Mouse (Mus musculus): ENCODE results near the gene Elp5. TPM values are rescaled to one million over a fixed set of nuclear protein-coding genes. Genes with fewer than 3 reads are reported as not detected.
A peak's percentile ranks its signal among the peaks of the same experiment; 100 is the strongest.

Elp5 gene
- polyA plus RNA-seq, 1 experiment from 2014 or later: 55.1 TPM

GRCm38 (mm10) chr11:69970222-69970621 lies 12.1 kb downstream of the Elp5 start:
- H3K4me1 ChIP-seq (ENCODE audit: control insufficient read depth, low read depth, low read length): peaks cover 13% of the 10 kb centered on the region
- H3K36me3 ChIP-seq (ENCODE audit: control insufficient read depth, insufficient read depth): peaks cover 12% of the 10 kb centered on the region
- peaks cover 27% of the 10 kb centered on the region for H3K27me3 ChIP-seq (ENCODE audit: control insufficient read depth, insufficient read depth, low read depth, low read length)
- no peak overlapping the region for H3K9ac ChIP-seq (ENCODE audit: low read depth, low read length)
- 79% methylated on average over 6 of the region's 6 CpGs for WGBS (ENCODE audit: insufficient replicate concordance)
- no peaks in the 10 kb centered on the region for H3K9me3 ChIP-seq (replicated peaks; ENCODE audit: control insufficient read depth, low read length)
- H3K27ac ChIP-seq (ENCODE audit: low read length): no peak overlapping the region
- no peak for ATAC-seq (ENCODE audit: low read depth)
- no peak overlapping the region for H3K4me2 ChIP-seq (ENCODE audit: low read depth, low read length)
- H3K4me3 ChIP-seq (ENCODE audit: low read depth, low read length): no peak overlapping the region

GRCm38 (mm10) chr11:69968793-69969192 lies 13.5 kb downstream of the Elp5 start:
- H3K9me3 ChIP-seq (replicated peaks; ENCODE audit: control insufficient read depth, low read length): no peaks in the 10 kb centered on the region
- 63% methylated on average over 4 of the region's 4 CpGs for WGBS (ENCODE audit: insufficient replicate concordance)
- H3K4me3 ChIP-seq (ENCODE audit: low read depth, low read length): no peak overlapping the region
- no peak for ATAC-seq (ENCODE audit: low read depth)
- H3K36me3 ChIP-seq (ENCODE audit: control insufficient read depth, insufficient read depth): peaks cover 7% of the 10 kb centered on the region
- H3K4me2 ChIP-seq (ENCODE audit: low read depth, low read length): no peak overlapping the region
- peaks cover 14% of the 10 kb centered on the region for H3K4me1 ChIP-seq (ENCODE audit: control insufficient read depth, low read depth, low read length)
- H3K27ac ChIP-seq (ENCODE audit: low read length): no peak overlapping the region
- H3K27me3 ChIP-seq (ENCODE audit: control insufficient read depth, insufficient read depth, low read depth, low read length): peaks cover 41% of the 10 kb centered on the region
- H3K9ac ChIP-seq (ENCODE audit: low read depth, low read length): no peak overlapping the region

GRCm38 (mm10) chr11:69966860-69967517 lies 15.3 kb downstream of the Elp5 start:
- no peaks in the 10 kb centered on the region for H3K9me3 ChIP-seq (replicated peaks; ENCODE audit: control insufficient read depth, low read length)
- H3K36me3 ChIP-seq (ENCODE audit: control insufficient read depth, insufficient read depth): peaks cover 4% of the 10 kb centered on the region; the same call in 1 of the 2 replicates
- no peak for ATAC-seq (ENCODE audit: low read depth)
- peaks cover 58% of the 10 kb centered on the region for H3K27me3 ChIP-seq (ENCODE audit: control insufficient read depth, insufficient read depth, low read depth, low read length)
- H3K4me3 ChIP-seq (ENCODE audit: low read depth, low read length): peak overlapping the region; percentile 44
- H3K9ac ChIP-seq (ENCODE audit: low read depth, low read length): no peak overlapping the region
- WGBS (ENCODE audit: insufficient replicate concordance): 29% methylated on average over 17 of the region's 17 CpGs
- no peak overlapping the region for H3K27ac ChIP-seq (ENCODE audit: low read length)
- peaks cover 14% of the 10 kb centered on the region for H3K4me1 ChIP-seq (ENCODE audit: control insufficient read depth, low read depth, low read length)
- peak overlapping the region; percentile 59 for H3K4me2 ChIP-seq (ENCODE audit: low read depth, low read length)

GRCm38 (mm10) chr11:69966006-69966859 lies 16.1 kb downstream of the Elp5 start:
- ATAC-seq (ENCODE audit: low read depth): peak; percentile 64
- peak overlapping the region; percentile 59 for H3K4me2 ChIP-seq (ENCODE audit: low read depth, low read length)
- peaks cover 62% of the 10 kb centered on the region for H3K27me3 ChIP-seq (ENCODE audit: control insufficient read depth, insufficient read depth, low read depth, low read length)
- no peaks in the 10 kb centered on the region for H3K9me3 ChIP-seq (replicated peaks; ENCODE audit: control insufficient read depth, low read length)
- peaks cover 4% of the 10 kb centered on the region; the same call in 1 of the 2 replicates for H3K36me3 ChIP-seq (ENCODE audit: control insufficient read depth, insufficient read depth)
- no peak overlapping the region for H3K9ac ChIP-seq (ENCODE audit: low read depth, low read length)
- no peak overlapping the region for H3K27ac ChIP-seq (ENCODE audit: low read length)
- WGBS (ENCODE audit: insufficient replicate concordance): 1% methylated on average over 58 of the region's 59 CpGs
- H3K4me1 ChIP-seq (ENCODE audit: control insufficient read depth, low read depth, low read length): peaks cover 14% of the 10 kb centered on the region
- peak overlapping the region; percentile 44 for H3K4me3 ChIP-seq (ENCODE audit: low read depth, low read length)

GRCm38 (mm10) chr11:69965271-69966005 lies 16.9 kb downstream of the Elp5 start:
- Histone ChIP-seq H3K36me3 (ENCODE audit: control insufficient read depth, insufficient read depth) (peaks cover 4% of the 10 kb centered on the region; the same call in 1 of the 2 replicates), H3K4me2 (ENCODE audit: low read depth, low read length) (peak overlapping the region; percentile 41), H3K27me3 (ENCODE audit: control insufficient read depth, insufficient read depth, low read depth, low read length) (peaks cover 62% of the 10 kb centered on the region), H3K27ac (ENCODE audit: low read length) (no peak overlapping the region), H3K4me1 (ENCODE audit: control insufficient read depth, low read depth, low read length) (peaks cover 14% of the 10 kb centered on the region), H3K9me3 (replicated peaks; ENCODE audit: control insufficient read depth, low read length) (no peaks in the 10 kb centered on the region), H3K4me3 (ENCODE audit: low read depth, low read length) (peak overlapping the region; percentile 34), H3K9ac (ENCODE audit: low read depth, low read length) (no peak overlapping the region)
- WGBS (ENCODE audit: insufficient replicate concordance): 4% methylated on average over 47 of the region's 49 CpGs
- no peak for ATAC-seq (ENCODE audit: low read depth)

GRCm38 (mm10) chr11:69964650-69965270 lies 17.6 kb downstream of the Elp5 start, which contains the start of gene Cldn7:
TSS of gene Cldn7 (plus strand) at chr11:69964779.
- peaks cover 14% of the 10 kb centered on the region for H3K4me1 ChIP-seq (ENCODE audit: control insufficient read depth, low read depth, low read length)
- H3K9ac ChIP-seq (ENCODE audit: low read depth, low read length): no peak within 1 kb of the TSS
- peaks cover 62% of the 10 kb centered on the region for H3K27me3 ChIP-seq (ENCODE audit: control insufficient read depth, insufficient read depth, low read depth, low read length)
- H3K27ac ChIP-seq (ENCODE audit: low read length): no peak within 1 kb of the TSS
- H3K4me2 ChIP-seq (ENCODE audit: low read depth, low read length): peak within 1 kb of the TSS; percentile 41
- peaks cover 4% of the 10 kb centered on the region; the same call in 1 of the 2 replicates for H3K36me3 ChIP-seq (ENCODE audit: control insufficient read depth, insufficient read depth)
- H3K9me3 ChIP-seq (replicated peaks; ENCODE audit: control insufficient read depth, low read length): no peaks in the 10 kb centered on the region
- ATAC-seq (ENCODE audit: low read depth): no peak
- peak within 1 kb of the TSS; percentile 34; the same call in 1 of the 2 replicates for H3K4me3 ChIP-seq (ENCODE audit: low read depth, low read length)
- 10% methylated on average over 24 of the region's 24 CpGs for WGBS (ENCODE audit: insufficient replicate concordance)

GRCm38 (mm10) chr11:69961841-69962240 lies 20.5 kb downstream of the Elp5 start:
- peaks cover 54% of the 10 kb centered on the region for H3K27me3 ChIP-seq (ENCODE audit: control insufficient read depth, insufficient read depth, low read depth, low read length)
- no peaks in the 10 kb centered on the region for H3K9me3 ChIP-seq (replicated peaks; ENCODE audit: control insufficient read depth, low read length)
- H3K36me3 ChIP-seq (ENCODE audit: control insufficient read depth, insufficient read depth): no peaks in the 10 kb centered on the region
- 7% methylated on average over 5 of the region's 5 CpGs for WGBS (ENCODE audit: insufficient replicate concordance)
- H3K4me1 ChIP-seq (ENCODE audit: control insufficient read depth, low read depth, low read length): peaks cover 13% of the 10 kb centered on the region
- no peak overlapping the region for H3K4me2 ChIP-seq (ENCODE audit: low read depth, low read length)
- H3K4me3 ChIP-seq (ENCODE audit: low read depth, low read length): no peak overlapping the region
- no peak overlapping the region for H3K27ac ChIP-seq (ENCODE audit: low read length)
- no peak overlapping the region for H3K9ac ChIP-seq (ENCODE audit: low read depth, low read length)
- ATAC-seq (ENCODE audit: low read depth): no peak

GRCm38 (mm10) chr11:69960616-69961015 lies 21.7 kb downstream of the Elp5 start:
- Histone ChIP-seq H3K27ac (ENCODE audit: low read length) (no peak overlapping the region), H3K4me1 (ENCODE audit: control insufficient read depth, low read depth, low read length) (peaks cover 4% of the 10 kb centered on the region), H3K36me3 (ENCODE audit: control insufficient read depth, insufficient read depth) (no peaks in the 10 kb centered on the region), H3K9ac (ENCODE audit: low read depth, low read length) (no peak overlapping the region), H3K9me3 (replicated peaks; ENCODE audit: control insufficient read depth, low read length) (no peaks in the 10 kb centered on the region), H3K27me3 (ENCODE audit: control insufficient read depth, insufficient read depth, low read depth, low read length) (peaks cover 41% of the 10 kb centered on the region), H3K4me2 (ENCODE audit: low read depth, low read length) (no peak overlapping the region), H3K4me3 (ENCODE audit: low read depth, low read length) (no peak overlapping the region)
- ATAC-seq (ENCODE audit: low read depth): no peak
- 33% methylated on average over 5 of the region's 5 CpGs for WGBS (ENCODE audit: insufficient replicate concordance)

All from liver, embryonic 16.5 days (tissue).